Mouse (Mus musculus) brain, adult 10 weeks (tissue): ENCODE measurements around the gene 2700097O09Rik. TPM values are rescaled to one million over a fixed set of nuclear protein-coding genes. Genes with fewer than 3 reads are reported as not detected.

Source experiments
- polyA plus RNA-seq: library from polyadenylated mRNA; stranded (reverse); fragments of 350-450 nt; fragmentation: Illumina TruSeq; extraction: RNeasy Lipid Tissue Mini Kit (QIAGEN cat#74804); gene quantifications from one replicate; pipeline ENCODE4 v1.2.3, GENCODE M21; 2015; ENCODE audit warnings: low read depth, low replicate concordance

2700097O09Rik gene
- 14.7 TPM for polyA plus RNA-seq

GRCm38 (mm10) chr12:55079726-55080600, at the start of gene 2700097O09Rik, which contains the start of gene Srp54a:
2700097O09Rik (minus strand) TSS chr12:55080110.
Srp54a (plus strand) TSS chr12:55080262.

GRCm38 (mm10) chr12:55124242-55124641, 44.3 kb upstream of the 2700097O09Rik start, which contains the start of gene Fam177a:
Fam177a (plus strand) TSS chr12:55124469.

GRCm38 (mm10) chr12:55013626-55014398, 66.1 kb downstream of the 2700097O09Rik start, which contains the start of gene Baz1a:
Baz1a (minus strand) TSS chr12:55014348.

Other genes with a start within 250 kb of the 2700097O09Rik start
- gene Cfl2, start 217.2 kb downstream of the 2700097O09Rik start, polyA plus RNA-seq = 145 TPM
- not detected for gene Gm20403, start 93.6 kb downstream of the 2700097O09Rik start, polyA plus RNA-seq
- gene Baz1a, start 65.8 kb downstream of the 2700097O09Rik start, polyA plus RNA-seq = 1.9 TPM
- gene Srp54a, start 152 bp upstream of the 2700097O09Rik start, polyA plus RNA-seq = 117 TPM
- gene Fam177a, start 44.4 kb upstream of the 2700097O09Rik start, polyA plus RNA-seq = 34.6 TPM
- 41.2 TPM for gene Srp54b, start 75.0 kb upstream of the 2700097O09Rik start, polyA plus RNA-seq
- not detected for gene 1700047I17Rik2, start 119.5 kb upstream of the 2700097O09Rik start, polyA plus RNA-seq
- 77.4 TPM for gene Srp54c, start 150.1 kb upstream of the 2700097O09Rik start, polyA plus RNA-seq
- 8.5 TPM for gene 1110008L16Rik, start 219.5 kb upstream of the 2700097O09Rik start, polyA plus RNA-seq
- gene Ppp2r3c, start 222.9 kb upstream of the 2700097O09Rik start, polyA plus RNA-seq = 17.9 TPM